Mouse (Mus musculus) lung, postnatal 36 days (tissue): ENCODE data around the gene Cd101.

ENCODE experiments used
- DNase-seq: peaks from one replicate; pipeline ENCODE4 v3.0.0; 2022; ENCODE audit warnings: mixed read lengths

Gene Cd101

GRCm38 (mm10) chr3:101029339-101029738, at the start of gene Cd101:
Cd101 (minus strand) TSS chr3:101029556.
- no peak for DNase-seq

- DNase-seq: peak; percentile 61
These were observed 49.0 kb upstream of the Cd101 start for GRCm38 (mm10) chr3:101078344-101078743.

- no peak for DNase-seq
These were observed 48.3 kb upstream of the Cd101 start for GRCm38 (mm10) chr3:101077710-101078100.

- DNase-seq: peak; percentile 51
These were observed 47.8 kb upstream of the Cd101 start for GRCm38 (mm10) chr3:101076966-101077709.

GRCm38 (mm10) chr3:101075866-101076265, 46.5 kb upstream of the Cd101 start:
- DNase-seq: no peak

- no peak for DNase-seq
These were observed 44.0 kb upstream of the Cd101 start for GRCm38 (mm10) chr3:101073384-101073783.

GRCm38 (mm10) chr3:101072506-101073215, 43.3 kb upstream of the Cd101 start:
- peak; percentile 82 for DNase-seq

- DNase-seq: no peak
These were observed 42.2 kb upstream of the Cd101 start for GRCm38 (mm10) chr3:101071576-101071975.

- peak; percentile 54 for DNase-seq
These were observed 41.5 kb upstream of the Cd101 start for GRCm38 (mm10) chr3:101070796-101071235.

- DNase-seq: peak; percentile 72
These were observed 41.0 kb upstream of the Cd101 start for GRCm38 (mm10) chr3:101070230-101070795.

GRCm38 (mm10) chr3:101068701-101069100, 39.3 kb upstream of the Cd101 start:
- DNase-seq: peak; percentile 46

- DNase-seq: peak; percentile 33
These were observed 36.8 kb upstream of the Cd101 start for GRCm38 (mm10) chr3:101066175-101066574.

GRCm38 (mm10) chr3:101061865-101062585, 32.7 kb upstream of the Cd101 start:
- no peak for DNase-seq

- DNase-seq: peak; percentile 74
These were observed 29.9 kb upstream of the Cd101 start for GRCm38 (mm10) chr3:101059214-101059613.

- peak; percentile 44 for DNase-seq
These were observed 28.8 kb upstream of the Cd101 start for GRCm38 (mm10) chr3:101058203-101058602.

- peak; percentile 56 for DNase-seq
These were observed 25.9 kb upstream of the Cd101 start for GRCm38 (mm10) chr3:101055216-101055615.

GRCm38 (mm10) chr3:101051601-101052000, 22.2 kb upstream of the Cd101 start:
- DNase-seq: no peak

- DNase-seq: no peak
These were observed 20.6 kb upstream of the Cd101 start for GRCm38 (mm10) chr3:101049997-101050396.

GRCm38 (mm10) chr3:101048781-101049180, 19.4 kb upstream of the Cd101 start:
- DNase-seq: no peak

- DNase-seq: peak; percentile 91
These were observed 18.4 kb upstream of the Cd101 start for GRCm38 (mm10) chr3:101047586-101048275.

GRCm38 (mm10) chr3:101045431-101045830, 16.1 kb upstream of the Cd101 start:
- DNase-seq: no peak

GRCm38 (mm10) chr3:101044686-101045085, 15.3 kb upstream of the Cd101 start:
- no peak for DNase-seq
